Mouse (Mus musculus): ENCODE data around the gene Adam8. TPM values are rescaled to one million over a fixed set of nuclear protein-coding genes. Genes with fewer than 3 reads are reported as not detected.

Gene Adam8
- polyA plus RNA-seq, 1 experiment, result 3.7 TPM

DNA sequence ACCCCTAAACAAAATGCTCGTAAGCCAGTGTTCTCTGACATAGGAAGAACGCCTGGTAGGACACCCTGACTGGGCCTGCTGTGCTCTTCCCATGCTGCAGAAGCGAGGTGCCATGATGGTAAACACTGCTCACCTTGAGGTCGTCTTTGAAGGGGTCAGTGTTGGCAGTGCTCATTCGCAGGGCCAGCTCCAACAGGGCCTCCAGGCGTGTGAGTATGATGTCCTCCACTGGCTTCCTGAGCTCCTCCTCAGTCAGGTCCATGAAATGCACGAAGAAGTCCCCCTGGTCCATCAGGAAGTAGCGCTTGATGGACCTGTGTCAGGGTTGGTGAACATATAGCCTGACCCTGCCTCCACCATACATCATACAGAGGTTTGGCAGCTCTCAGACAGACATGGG is 12.3 kb upstream of the Adam8 start:
- no peak overlapping the region for H3K4me3 ChIP-seq (ENCODE audit: insufficient read depth, poor library complexity, severe bottlenecking)
- TF ChIP-seq CTCF (IDR thresholded peaks at IDR 0.05; ENCODE audit: control insufficient read depth, insufficient read depth, insufficient read length), result no peak
- no peak for TF ChIP-seq MYOG (IDR thresholded peaks at IDR 0.05; ENCODE audit: control insufficient read depth, extremely low read depth, insufficient read length)
- no peak for TF ChIP-seq MAX (IDR thresholded peaks at IDR 0.05)
- TF ChIP-seq CEBPB (IDR thresholded peaks at IDR 0.05; ENCODE audit: low read depth), result no peak
- TF ChIP-seq FOSL1 (IDR thresholded peaks at IDR 0.05; ENCODE audit: insufficient read depth, low read length, poor library complexity, severe bottlenecking), result no peak
- no peak for TF ChIP-seq USF1 (IDR thresholded peaks at IDR 0.05; ENCODE audit: low read depth)
- TF ChIP-seq MYOD1 (IDR thresholded peaks at IDR 0.05; ENCODE audit: control insufficient read depth, insufficient read length, low read depth), result no peak
- peaks cover 35% of the 10 kb centered on the region for H3K36me3 ChIP-seq (ENCODE audit: control insufficient read depth, insufficient read depth)
- H3K79me3 ChIP-seq (ENCODE audit: low read depth), result no peaks in the 10 kb centered on the region
- H3K27me3 ChIP-seq (ENCODE audit: control insufficient read depth, insufficient read depth, insufficient read length), result no peaks in the 10 kb centered on the region
- H3ac ChIP-seq (ENCODE audit: control insufficient read depth, insufficient read length, low read depth), result no peak overlapping the region
- H3K79me2 ChIP-seq (ENCODE audit: control insufficient read depth, insufficient read depth), result no peaks in the 10 kb centered on the region

- Histone ChIP-seq H3K79me2 (ENCODE audit: control insufficient read depth, insufficient read depth) (no peaks in the 10 kb centered on the region), H3K27me3 (ENCODE audit: control insufficient read depth, insufficient read depth, insufficient read length) (no peaks in the 10 kb centered on the region), H3K36me3 (ENCODE audit: control insufficient read depth, insufficient read depth) (peaks cover 45% of the 10 kb centered on the region), H3K4me3 (ENCODE audit: insufficient read depth, poor library complexity, severe bottlenecking) (no peak overlapping the region), H3K79me3 (ENCODE audit: low read depth) (no peaks in the 10 kb centered on the region), H3ac (ENCODE audit: control insufficient read depth, insufficient read length, low read depth) (no peak overlapping the region)
- no peak for TF ChIP-seq CEBPB (IDR thresholded peaks at IDR 0.05; ENCODE audit: low read depth)
- TF ChIP-seq MYOG (IDR thresholded peaks at IDR 0.05; ENCODE audit: control insufficient read depth, extremely low read depth, insufficient read length), result no peak
- no peak for TF ChIP-seq MYOD1 (IDR thresholded peaks at IDR 0.05; ENCODE audit: control insufficient read depth, insufficient read length, low read depth)
- TF ChIP-seq CTCF (IDR thresholded peaks at IDR 0.05; ENCODE audit: control insufficient read depth, insufficient read depth, insufficient read length), result no peak
- no peak for TF ChIP-seq FOSL1 (IDR thresholded peaks at IDR 0.05; ENCODE audit: insufficient read depth, low read length, poor library complexity, severe bottlenecking)
- TF ChIP-seq MAX (IDR thresholded peaks at IDR 0.05), result no peak
- TF ChIP-seq USF1 (IDR thresholded peaks at IDR 0.05; ENCODE audit: low read depth), result no peak
Observed at GRCm38 (mm10) chr7:140001086-140001740, 8.9 kb upstream of the Adam8 start.

DNA sequence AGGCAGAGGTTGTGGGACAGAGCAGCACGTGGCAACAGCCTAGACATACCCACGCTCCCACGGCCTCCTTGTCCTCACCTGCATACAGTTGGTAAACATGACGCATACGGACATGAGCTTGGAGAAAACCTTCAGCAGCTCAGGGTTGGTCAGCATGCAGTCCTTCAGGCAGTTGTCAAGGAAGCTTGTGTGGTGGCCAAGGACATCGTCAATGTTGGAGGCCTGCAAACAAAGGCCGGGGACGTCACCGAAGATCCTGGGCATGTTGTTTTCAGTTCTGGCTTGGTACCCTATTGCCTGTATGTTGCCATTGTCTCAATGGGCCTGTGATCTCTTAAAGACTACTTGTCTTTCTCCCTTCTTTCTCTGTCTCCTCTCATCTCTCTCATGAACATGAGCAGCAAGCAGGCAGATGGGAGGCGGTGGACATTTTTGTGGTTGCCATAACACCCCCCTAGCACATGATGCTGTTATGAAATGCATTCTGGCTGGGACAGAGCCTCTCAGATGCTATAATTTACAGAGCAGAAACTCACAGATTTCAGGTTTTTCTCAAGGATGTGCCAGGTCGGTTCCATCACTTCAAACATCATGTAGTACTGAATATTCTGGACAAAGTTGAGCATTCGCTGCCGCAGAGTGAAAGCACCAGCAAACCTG is 6.5 kb upstream of the Adam8 start:
- Histone ChIP-seq H3K4me3 (ENCODE audit: insufficient read depth, poor library complexity, severe bottlenecking) (no peak overlapping the region), H3K27me3 (ENCODE audit: control insufficient read depth, insufficient read depth, insufficient read length) (no peaks in the 10 kb centered on the region), H3K79me3 (ENCODE audit: low read depth) (no peaks in the 10 kb centered on the region), H3ac (ENCODE audit: control insufficient read depth, insufficient read length, low read depth) (no peak overlapping the region), H3K36me3 (ENCODE audit: control insufficient read depth, insufficient read depth) (peaks cover 34% of the 10 kb centered on the region), H3K79me2 (ENCODE audit: control insufficient read depth, insufficient read depth) (no peaks in the 10 kb centered on the region)
- TF ChIP-seq MYOD1 (IDR thresholded peaks at IDR 0.05; ENCODE audit: control insufficient read depth, insufficient read length, low read depth) (no peak), MAX (IDR thresholded peaks at IDR 0.05) (no peak), USF1 (IDR thresholded peaks at IDR 0.05; ENCODE audit: low read depth) (no peak), CTCF (IDR thresholded peaks at IDR 0.05; ENCODE audit: control insufficient read depth, insufficient read depth, insufficient read length) (no peak), CEBPB (IDR thresholded peaks at IDR 0.05; ENCODE audit: low read depth) (no peak), FOSL1 (IDR thresholded peaks at IDR 0.05; ENCODE audit: insufficient read depth, low read length, poor library complexity, severe bottlenecking) (no peak), MYOG (IDR thresholded peaks at IDR 0.05; ENCODE audit: control insufficient read depth, extremely low read depth, insufficient read length) (no peak)

DNA sequence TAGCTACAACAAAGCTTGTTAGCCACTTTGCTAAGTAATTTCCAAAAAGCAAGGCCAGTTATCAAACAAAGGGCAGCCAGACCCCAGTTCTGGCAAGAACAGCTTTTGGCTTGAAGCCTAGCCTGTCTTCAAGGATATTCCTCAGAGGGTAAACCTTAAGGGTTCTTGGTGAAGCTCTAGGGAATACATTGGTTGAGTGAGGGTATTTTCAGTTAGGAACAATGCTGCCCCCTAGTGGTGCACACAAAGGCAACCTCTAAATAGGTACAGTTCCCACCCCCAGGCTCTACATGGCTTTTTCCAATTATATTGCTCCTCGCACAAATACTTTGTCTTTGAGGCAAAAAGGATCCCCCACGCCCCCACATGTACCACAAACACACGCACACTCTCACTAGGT is 2.3 kb upstream of the Adam8 start:
- TF ChIP-seq CTCF (IDR thresholded peaks at IDR 0.05; ENCODE audit: control insufficient read depth, insufficient read depth, insufficient read length), result peak; percentile 42
- no peak for TF ChIP-seq MYOG (IDR thresholded peaks at IDR 0.05; ENCODE audit: control insufficient read depth, extremely low read depth, insufficient read length)
- H3ac ChIP-seq (ENCODE audit: control insufficient read depth, insufficient read length, low read depth), result no peak overlapping the region
- no peaks in the 10 kb centered on the region for H3K79me3 ChIP-seq (ENCODE audit: low read depth)
- no peaks in the 10 kb centered on the region for H3K27me3 ChIP-seq (ENCODE audit: control insufficient read depth, insufficient read depth, insufficient read length)
- H3K36me3 ChIP-seq (ENCODE audit: control insufficient read depth, insufficient read depth), result peaks cover 16% of the 10 kb centered on the region
- H3K79me2 ChIP-seq (ENCODE audit: control insufficient read depth, insufficient read depth), result no peaks in the 10 kb centered on the region
- H3K4me3 ChIP-seq (ENCODE audit: insufficient read depth, poor library complexity, severe bottlenecking), result no peak overlapping the region

DNA sequence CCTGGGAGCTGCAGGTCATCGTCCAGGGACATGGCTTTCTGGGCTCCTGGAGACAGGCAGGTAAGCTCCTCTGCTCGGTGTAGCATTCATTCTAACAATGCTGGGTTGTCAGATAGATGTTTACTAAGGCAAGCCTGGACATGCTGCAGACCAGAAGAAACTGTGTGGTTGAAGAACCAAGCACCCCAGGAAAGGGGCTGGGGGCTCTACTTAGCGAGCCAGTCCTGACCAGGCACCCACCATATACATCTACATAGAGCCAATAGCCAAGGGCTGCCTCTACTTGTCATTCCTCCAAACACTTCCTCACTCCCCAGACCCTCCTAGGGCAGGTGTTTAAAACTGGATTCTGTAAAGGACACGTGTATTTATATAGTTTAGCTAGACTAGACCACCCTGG is 1.8 kb upstream of the Adam8 start:
- Histone ChIP-seq H3ac (ENCODE audit: control insufficient read depth, insufficient read length, low read depth) (no peak overlapping the region), H3K27me3 (ENCODE audit: control insufficient read depth, insufficient read depth, insufficient read length) (no peaks in the 10 kb centered on the region), H3K79me3 (ENCODE audit: low read depth) (no peaks in the 10 kb centered on the region), H3K4me3 (ENCODE audit: insufficient read depth, poor library complexity, severe bottlenecking) (no peak overlapping the region), H3K79me2 (ENCODE audit: control insufficient read depth, insufficient read depth) (no peaks in the 10 kb centered on the region), H3K36me3 (ENCODE audit: control insufficient read depth, insufficient read depth) (peaks cover 14% of the 10 kb centered on the region)
- no peak for TF ChIP-seq CTCF (IDR thresholded peaks at IDR 0.05; ENCODE audit: control insufficient read depth, insufficient read depth, insufficient read length)
- TF ChIP-seq CEBPB (IDR thresholded peaks at IDR 0.05; ENCODE audit: low read depth), result no peak
- no peak for TF ChIP-seq MAX (IDR thresholded peaks at IDR 0.05)

GRCm38 (mm10) chr7:139993532-139993931 is 1.2 kb upstream of the Adam8 start:
- Histone ChIP-seq H3K36me3 (ENCODE audit: control insufficient read depth, insufficient read depth) (peaks cover 8% of the 10 kb centered on the region), H3K79me3 (ENCODE audit: low read depth) (no peaks in the 10 kb centered on the region), H3K4me3 (ENCODE audit: insufficient read depth, poor library complexity, severe bottlenecking) (no peak overlapping the region), H3K27me3 (ENCODE audit: control insufficient read depth, insufficient read depth, insufficient read length) (no peaks in the 10 kb centered on the region), H3ac (ENCODE audit: control insufficient read depth, insufficient read length, low read depth) (no peak overlapping the region), H3K79me2 (ENCODE audit: control insufficient read depth, insufficient read depth) (no peaks in the 10 kb centered on the region)
- TF ChIP-seq USF1 (IDR thresholded peaks at IDR 0.05; ENCODE audit: low read depth), result no peak
- TF ChIP-seq MYOD1 (IDR thresholded peaks at IDR 0.05; ENCODE audit: control insufficient read depth, insufficient read length, low read depth), result peak; percentile 97
